Mouse (Mus musculus) heart, adult 18-20 months (tissue): ENCODE results near the gene Fgd5. TPM values are rescaled to one million over a fixed set of nuclear protein-coding genes. Genes with fewer than 3 reads are reported as not detected.
"Not testable (repeated sequence)": the region's sequence is repeated elsewhere in the genome, so short reads cannot be mapped to it uniquely, and the experiment has no call there.

Experiments used
- DNase-seq, 2 experiments: peaks; one replicate each; pipeline ENCODE4 v3.0.0; 2021 to 2022; ENCODE audit warnings: mixed read lengths in 1 of 2
- total RNA-seq, 2 experiments: library from RNA; stranded (reverse); gene quantifications; 2 replicates each; pipeline ENCODE4 v1.2.3; 2021

Fgd5 gene
- total RNA-seq, 2 experiments from 2014 or later: 20.4 to 22.3 TPM

DNA sequence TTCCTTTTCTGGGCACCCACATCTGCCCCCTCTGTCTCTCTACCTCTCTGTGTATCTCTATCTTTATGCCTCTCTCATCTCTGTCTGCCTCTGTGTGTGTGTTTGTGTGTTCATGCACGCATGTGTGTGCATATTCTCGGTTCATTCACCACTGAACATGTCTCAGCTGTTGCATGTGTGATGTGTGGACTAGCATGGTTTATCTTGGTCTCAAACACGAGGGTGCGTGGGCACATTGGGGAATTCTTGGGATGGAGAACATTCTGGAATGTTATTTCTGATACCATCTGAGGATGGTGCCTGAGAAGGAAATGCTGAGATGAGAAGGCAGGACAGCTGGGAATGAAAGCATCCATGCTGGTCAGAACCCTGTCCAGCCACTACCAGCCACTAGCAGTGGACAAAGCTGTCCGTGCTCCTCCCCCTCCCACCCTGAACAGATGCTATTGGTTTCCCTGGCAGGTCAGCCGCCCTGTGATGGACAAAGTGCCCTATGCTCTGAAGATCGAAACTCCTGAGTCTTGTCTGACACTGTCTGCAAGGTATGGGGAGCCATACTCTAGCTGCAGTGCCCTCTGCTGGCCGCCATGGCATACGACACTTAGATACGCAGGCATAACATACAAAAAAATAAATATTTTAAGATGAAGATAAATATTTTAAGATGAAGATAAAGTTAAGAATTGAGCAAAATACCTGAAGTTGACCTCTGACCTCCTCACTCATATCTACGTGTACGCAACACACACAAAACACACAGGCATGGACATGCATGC lies 87.2 kb downstream of the Fgd5 start:
- peak; percentile 42 to 74 for DNase-seq

DNA sequence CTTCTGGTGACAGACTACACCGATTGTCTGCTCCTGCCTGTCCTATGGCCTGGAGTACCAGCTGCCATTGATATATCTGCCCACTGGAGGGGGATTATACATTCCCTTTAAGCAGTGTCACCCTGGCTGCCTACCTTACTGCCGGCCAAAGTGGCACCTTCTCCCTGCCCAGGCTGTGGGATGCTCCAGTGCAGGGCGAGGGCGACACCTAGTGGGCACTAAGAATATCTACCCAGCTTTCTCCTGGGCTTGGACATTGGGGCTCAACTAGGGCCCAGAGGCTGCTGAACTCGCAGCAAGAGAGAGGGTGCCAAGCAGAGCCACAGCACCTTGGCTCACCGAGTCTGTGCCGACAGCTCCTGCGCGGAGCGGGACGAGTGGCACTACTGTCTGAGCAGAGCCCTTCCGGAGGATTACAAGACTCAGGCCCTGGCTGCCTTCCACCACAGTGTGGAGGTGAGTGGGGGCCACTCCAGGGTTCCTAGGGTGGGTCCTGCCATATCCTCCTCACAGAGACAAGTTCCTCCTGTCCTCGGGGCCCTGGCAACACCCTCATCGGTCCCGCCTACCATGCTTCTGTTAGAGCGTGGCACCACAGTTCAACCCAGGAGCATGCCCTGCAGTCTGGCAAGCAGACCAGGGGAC lies 88.6 kb downstream of the Fgd5 start:
- peak; percentile 69 to 81 for DNase-seq

DNA sequence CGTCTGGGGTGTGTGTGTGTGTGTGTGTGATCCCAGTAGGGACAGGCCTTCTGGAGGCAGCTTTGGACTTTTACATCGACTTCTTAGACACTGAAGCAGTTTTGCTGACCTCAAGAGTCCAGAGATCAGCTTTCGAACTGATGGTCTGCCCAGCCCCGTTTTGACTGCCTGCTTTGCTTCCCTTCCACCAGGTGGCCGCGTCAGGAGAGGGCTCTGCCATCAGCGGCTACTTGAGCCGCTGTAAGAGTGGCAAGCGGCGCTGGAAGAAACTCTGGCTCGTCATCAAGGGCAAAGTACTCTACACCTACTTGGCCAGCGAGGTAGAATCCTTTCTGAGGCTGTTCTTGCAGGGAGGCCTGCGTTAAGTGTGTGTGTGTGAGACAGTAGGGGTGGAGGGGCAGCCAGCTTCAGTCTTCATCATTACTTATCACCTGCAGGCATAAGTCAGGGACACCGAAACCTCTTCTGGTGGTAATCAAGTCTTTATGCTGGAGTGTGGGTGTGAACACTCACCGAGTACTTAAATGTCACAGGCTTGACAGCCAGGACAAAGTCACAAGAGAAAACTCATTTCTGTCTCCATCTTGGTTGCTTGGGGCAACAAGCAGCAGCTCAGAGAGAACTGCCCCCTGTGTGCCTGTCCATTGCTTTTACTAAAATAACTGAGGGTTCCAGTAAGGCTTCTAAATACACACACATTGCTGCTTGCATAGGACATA lies 92.6 kb downstream of the Fgd5 start:
- peak in 1 of 2 experiments; percentile 15 for DNase-seq

DNA sequence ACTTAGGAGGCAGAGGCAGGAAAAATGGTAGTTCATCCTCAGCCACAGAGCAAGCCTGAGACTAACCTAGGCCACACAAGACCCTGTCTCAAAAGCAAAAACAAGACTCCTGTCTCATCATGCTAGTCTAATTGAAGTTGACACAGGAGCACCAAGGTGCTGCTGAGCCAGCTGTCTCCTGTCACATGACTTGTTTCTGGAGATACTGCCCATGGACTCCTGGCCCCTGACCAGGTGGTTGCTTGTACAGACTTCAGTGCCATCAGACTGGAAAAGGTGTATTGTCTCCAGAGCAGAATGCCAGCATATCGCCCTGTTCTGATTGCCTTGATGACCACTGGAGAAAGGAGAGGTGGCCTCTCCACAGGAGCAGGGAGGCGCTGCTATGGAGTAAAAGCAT lies 102.1 kb downstream of the Fgd5 start:
- DNase-seq: no peak

DNA sequence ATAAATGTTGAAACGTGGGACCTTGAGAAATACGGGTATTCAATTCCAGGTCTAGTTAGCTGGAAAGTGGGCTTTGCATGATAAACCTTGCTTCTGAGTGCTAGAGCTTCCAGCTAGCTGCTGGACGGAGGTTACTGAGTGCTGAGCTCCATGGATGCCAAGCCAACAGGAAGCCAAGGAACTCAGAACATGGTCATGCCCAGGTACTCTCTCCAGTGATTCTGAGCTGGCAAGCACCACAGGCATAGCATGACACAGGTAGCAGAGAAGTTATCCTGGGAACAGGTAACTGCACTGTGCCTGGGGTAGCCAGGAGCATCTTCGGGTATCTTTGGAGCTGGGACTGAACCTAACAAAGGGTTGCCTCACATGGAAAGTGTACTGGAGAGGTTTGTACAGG lies 104.1 kb downstream of the Fgd5 start:
- DNase-seq: no peak

DNA sequence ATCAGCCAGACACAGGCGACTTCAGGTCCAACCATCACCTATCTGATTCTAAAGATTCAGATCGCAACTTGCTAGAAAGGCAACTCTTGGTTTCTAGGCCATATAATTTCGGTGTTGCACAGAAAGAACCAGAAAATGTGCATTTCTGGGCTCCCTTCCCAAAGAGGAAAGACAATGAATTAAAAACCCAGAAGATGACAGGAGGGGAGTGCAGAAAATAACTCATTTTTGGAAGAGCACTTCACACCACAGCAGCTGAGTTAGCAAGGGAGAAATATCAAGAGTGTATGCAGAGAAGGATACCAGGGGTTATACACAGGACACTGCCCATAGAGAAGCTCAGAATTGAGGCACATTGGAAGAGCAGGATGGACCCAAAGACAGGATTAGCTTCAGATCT lies 106.3 kb downstream of the Fgd5 start:
- DNase-seq: no peak

DNA sequence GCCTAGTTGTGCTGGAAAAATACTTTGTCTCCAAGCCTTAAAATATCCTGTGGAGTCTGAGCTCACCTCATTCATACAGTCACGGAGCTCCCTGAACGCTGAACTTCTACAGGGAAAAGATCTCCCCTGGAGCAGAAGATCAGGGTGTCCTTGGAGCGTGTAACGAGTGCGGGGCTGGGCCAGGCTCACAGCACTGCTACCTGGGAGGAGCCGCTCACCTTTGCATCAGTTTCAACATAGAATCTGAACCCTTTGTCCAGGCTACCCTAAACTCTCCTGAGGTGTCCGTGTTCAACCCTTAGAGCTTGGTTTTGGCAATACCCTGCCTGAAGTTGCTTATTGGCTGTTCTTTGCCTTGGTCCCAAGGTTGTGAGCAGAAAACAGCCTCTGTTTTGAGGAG lies 110.5 kb downstream of the Fgd5 start:
- not testable (repeated sequence) for DNase-seq

DNA sequence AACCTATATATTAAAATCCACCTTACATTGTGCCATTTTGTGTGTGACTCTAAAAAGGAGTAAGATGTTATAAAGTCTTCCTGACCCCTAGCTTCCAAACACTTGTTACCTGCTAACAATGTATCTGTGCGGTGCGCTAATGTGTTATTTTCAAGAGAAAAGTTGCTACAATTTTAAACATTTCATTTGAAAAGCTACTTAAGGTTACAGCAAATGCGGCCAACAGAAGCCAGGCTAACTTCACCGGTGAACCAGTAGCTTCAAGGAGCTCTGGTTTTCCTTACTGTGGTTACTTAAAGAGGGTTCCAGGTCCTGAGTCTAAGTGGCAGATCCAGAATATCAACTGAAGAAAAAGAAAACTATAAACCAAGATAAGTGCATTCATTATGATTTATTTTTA lies 111.3 kb downstream of the Fgd5 start:
- DNase-seq: no peak

DNA sequence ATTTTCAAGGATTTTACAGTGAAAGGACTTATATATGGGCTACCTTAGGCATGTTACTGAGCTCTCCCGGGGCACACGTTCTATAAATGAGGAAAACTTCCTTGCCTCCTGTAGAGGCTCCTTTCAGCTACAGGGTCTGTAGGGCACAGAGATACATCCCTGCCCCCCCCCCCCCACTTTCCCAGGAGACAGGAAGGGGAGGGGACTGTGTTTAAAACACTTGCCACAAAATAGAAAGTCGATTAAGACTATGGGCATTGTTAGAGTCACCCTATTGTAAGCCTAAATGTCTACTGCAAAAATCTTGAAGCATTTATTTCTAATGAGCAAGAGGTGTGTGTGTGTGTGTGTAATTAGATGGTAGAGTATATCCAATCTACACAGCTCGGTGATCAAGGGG lies 111.8 kb downstream of the Fgd5 start:
- no peak for DNase-seq

DNA sequence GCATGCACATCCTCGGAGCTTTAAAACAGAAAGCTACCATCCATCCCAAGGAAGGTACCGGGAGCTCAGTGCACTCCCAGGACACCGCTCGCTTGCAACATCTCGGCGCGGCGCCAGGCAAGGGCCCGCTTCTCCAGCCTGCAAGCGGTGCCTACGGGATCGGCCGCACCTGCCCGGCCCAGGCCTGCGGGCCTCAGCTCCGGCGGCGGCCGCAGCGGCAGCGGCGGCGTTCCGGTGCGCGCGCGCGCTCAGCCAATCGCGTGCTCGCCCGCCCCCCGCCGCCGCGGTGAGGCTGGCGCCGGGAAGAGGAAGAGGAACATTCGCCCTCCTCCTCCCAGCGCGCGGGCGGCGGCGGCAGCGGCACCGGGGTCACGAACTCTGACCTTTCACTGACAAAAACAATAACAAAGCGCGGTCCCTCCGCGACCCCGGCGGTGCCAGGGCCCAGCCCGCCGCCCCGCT lies 112.5 kb downstream of the Fgd5 start, which contains the start of gene Nr2c2:
Gene Nr2c2 (plus strand): TSS at position 261 of the 462 bp plus-strand sequence.
- peak; percentile 90 to 91 for DNase-seq

DNA sequence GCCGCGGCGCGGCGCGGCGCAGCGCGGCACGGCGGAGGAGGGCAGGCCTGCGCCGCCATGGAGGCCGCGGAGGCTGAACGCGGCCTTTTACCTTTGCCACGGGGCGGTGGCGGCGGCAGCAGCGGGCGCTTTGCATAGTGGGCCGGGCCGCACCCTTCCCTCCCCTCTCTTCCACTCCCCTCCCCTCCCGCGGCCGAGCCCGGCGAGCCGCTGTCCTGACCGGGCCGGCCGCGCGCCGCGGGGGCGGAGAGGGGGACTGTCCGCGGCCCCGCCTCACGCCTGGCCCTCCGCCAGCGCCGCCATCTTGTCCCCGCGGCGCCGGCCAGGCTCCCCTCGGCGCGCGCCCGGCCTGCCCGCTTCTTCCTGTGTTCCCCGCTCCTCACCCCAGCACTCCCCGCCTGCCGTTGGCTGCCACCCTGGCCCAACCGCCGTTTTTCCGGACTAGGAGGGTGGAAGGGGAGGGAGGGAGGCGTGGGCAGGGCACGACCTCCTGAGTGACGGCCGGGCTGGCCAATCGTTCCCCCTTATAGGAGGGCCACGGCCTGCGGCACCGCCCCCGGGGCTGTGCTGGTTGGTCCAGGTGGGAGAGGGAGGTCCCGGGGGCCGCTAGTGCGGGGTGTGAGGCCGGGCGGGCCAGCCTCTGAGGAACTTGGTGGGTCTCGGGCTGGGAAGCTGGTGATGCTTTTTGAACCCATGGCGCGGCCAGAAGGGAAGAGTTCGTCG lies 113.2 kb downstream of the Fgd5 start:
- peak; percentile 100 for DNase-seq

DNA sequence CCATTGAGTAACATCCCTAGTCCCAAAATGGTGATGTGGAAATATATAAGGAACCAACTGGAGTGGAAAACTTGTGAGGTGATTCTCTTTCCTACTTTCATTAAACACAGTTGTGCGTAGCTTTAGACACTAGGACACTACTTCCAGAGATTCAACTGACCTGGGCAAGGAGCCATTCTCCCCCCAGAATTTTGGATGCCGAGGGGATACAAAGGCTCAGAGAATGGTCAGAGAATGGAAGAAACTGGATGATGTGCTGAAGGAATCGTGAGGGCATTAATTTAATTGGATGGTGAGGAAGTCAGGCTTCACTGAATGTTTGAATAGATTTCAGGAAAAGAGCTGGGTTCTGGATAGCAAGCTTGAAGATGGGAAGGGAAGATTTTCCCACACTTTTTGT lies 114.1 kb downstream of the Fgd5 start:
- no peak for DNase-seq

DNA sequence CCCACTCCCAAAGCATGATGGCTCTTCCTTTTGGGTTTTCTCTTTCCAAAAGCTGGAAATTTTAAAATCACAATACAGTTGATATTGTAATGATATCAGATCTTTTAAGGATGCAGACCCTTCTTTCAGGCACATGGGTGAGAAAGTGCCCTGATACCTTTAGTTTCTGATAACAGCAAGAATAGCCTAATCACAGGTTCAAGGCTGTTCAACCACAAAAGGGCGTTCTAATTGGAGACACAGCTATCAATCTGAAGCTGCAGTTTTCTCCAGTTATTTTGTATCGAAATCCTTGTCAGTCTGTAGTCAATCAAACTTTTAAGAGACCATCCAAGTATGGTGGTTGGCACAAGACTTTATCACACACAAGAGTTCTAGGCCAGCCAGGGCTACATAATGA lies 115.2 kb downstream of the Fgd5 start:
- DNase-seq: no peak

DNA sequence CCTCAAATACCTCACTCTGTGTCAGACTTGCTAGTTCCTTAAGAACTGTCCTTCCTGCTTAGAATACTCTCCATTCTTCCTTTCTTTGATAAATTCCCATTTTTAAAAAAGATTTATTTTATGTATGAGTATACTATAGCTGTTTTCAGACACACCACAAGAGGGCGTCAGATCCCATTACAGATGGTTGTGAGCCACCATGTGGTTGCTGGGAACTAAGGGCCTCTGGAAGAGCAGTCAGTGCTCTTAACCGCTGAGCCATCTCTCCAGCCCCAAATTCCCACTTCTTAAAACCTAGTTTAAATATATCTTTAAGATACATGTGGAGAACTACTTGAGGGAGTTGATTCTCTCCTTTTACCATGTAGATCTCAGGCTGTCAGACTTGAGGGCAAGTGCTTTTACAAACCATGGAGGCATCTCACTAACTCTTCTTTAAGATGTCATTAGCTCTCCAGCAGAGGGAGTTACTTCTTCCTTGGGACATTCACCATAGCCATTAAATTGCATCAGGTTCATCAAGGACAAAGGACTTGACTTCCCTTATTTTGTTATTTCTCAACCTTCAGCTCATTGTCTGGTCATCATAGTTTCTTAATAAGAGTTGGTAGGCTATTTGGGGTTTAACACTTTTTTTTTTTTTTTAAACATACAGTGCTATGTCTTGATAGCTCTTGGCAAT lies 122.1 kb downstream of the Fgd5 start:
- DNase-seq: no peak

DNA sequence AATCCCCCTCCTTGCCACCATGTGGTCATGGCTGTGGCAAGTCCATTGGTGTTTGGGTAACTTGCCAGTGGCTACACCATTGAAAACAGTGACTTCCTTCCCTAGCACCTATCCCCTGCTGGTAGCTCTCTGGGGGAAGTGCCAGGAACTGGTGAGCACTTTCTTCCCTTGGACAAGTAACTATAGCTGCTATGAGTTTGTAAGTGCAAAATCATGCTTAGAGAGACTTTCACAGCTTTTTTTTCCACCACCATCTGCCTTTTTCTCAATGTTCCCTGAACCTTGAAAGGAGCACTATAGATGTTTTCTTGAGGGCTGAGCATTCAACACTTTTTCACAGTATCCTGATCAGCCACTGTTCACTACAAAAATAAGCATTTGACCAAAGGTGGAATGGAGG lies 145.9 kb downstream of the Fgd5 start:
- DNase-seq: no peak

Other genes starting within 250 kb of the Fgd5 start
- 1 to 10 TPM; 7.2 to 7.4 TPM for gene Grip2, start 151.6 kb upstream of the Fgd5 start, total RNA-seq
- 10 to 100 TPM in 1 of 2 experiments, 1 to 10 TPM in 1; 9.8 to 13.1 TPM for gene Ccdc174, start 100.8 kb upstream of the Fgd5 start, total RNA-seq
- gene 4930590J08Rik, start 76.1 kb upstream of the Fgd5 start, total RNA-seq: under 1 TPM; 0.60 to 0.67 TPM
- gene Nr2c2, start 112.5 kb downstream of the Fgd5 start, total RNA-seq: 10 to 100 TPM; 20.1 to 24.9 TPM
- 10 to 100 TPM; 77.8 to 91.9 TPM for gene Mrps25, start 205.2 kb downstream of the Fgd5 start, total RNA-seq
- 10 to 100 TPM; 12.4 to 13.3 TPM for gene Rbsn, start 236.0 kb downstream of the Fgd5 start, total RNA-seq